Mouse (Mus musculus) cerebellum, adult 9-11 months (tissue): ENCODE results near the gene Col5a3.

Experiments
- DNase-seq: peaks from one replicate; pipeline ENCODE4 v3.0.0; 2022

The Col5a3 gene

DNA sequence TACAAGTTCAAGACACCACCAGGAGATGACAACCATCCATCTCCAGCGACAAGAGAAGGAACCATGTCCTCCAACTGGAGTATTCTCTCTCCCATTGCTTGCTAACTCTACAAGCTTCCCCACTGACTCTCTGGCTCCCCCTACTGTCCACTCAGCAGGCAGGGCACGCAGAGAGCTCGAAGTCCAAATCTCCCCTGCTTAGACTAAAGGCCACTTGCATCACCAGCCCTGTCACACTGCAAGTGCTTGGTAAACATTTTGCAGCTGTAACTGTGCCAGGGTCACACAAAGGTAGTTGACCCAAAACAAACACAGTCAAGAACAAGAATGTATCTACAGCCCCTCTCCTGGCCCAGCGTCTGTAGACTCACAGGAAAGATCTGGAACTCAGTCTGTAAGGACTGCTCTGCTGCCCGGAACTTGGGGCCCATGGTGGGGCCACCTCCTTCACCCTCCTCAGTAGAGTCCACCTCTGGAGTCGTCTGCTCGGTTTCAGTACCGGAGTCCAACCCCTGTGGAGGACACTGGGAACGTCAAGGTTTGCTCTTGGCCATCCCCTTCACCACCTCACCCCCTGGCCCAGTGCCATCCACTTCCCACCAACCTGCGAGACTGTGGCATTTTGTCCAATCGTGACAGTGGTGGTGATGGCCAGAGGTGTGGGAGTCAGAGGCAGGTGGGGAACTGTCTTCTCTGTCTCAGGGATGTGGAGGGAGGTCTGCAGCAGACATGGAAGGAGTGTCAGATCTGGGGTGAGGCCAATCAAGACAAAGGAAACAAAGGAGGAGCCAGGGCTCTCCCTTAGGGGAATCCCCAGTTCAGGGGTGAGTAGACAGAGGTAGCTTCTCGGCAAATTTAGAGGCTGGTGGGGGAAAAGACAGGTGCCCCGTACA is 10.4 kb downstream of the Col5a3 start:
- peak; percentile 18 for DNase-seq

DNA sequence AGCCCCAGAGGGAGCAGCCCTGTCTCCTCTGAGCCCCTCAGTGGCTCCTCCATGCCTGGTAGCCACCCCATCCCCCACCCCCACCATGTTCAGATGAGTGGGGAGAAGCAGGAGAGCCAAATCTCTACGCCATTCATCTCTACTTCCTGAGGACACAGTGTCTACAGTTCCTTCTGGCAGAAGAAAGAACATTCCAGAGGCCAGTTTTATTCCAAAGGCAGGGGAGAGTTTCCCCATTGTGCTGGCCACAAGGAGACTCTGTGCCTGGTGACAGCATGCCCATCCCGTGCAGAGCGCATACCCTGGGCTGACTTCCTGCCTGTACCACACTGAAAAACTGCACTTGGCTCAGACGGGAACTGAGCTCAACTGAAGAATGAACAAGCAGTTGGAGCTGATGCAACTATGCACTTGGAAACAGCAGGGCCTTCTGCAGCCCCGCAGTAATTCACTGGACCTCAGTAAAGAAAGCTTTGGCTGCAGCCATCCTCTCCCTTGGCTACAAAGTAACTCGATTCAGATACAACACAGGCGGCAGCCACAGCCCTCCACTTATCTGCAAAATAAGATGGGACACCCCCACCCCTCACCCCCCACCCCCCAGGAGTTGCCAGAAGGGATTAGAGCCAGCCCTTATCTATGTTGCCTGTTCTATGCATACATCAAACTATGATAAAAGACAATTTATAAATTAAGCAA is 20.6 kb downstream of the Col5a3 start:
- peak; percentile 61 for DNase-seq

DNA sequence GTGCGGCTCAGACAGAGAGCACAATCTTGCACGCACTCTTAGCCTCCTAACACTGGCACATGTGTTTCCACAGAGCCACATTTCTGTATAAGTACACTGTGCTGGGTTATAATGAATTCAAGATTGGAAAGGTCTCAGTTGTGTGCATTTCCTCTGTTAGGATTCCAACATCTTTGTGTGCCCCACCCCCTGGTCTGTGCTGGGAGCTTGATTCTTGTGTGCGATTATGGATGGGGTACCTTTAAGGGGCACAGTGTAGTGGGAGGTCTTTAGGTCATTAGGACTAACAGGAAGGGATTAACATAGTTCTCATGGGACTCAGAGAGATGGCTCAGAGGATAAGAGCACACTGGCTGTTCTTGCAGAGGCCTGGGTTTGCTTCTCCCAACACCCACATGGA is 24.5 kb downstream of the Col5a3 start:
- DNase-seq = no peak

DNA sequence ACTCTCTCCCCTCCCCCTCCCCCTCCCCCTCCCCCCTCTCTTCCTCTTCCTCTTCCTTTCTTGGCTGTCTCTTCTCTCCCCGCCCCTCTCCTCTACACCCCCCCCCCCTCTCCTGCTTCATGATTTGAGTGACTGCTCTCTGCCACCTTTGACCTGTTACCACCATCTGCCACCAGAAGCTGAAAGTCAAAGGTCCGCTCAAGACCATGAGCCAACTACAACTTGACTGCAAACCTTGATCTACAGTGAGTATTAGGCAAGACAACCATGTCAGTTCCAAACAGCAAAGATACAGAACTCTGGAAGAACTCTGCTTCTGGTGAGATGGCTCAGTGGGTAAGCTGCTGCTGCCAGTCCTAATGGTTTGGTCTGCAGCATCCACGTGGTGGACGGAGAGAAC is 25.2 kb downstream of the Col5a3 start:
- no peak for DNase-seq

DNA sequence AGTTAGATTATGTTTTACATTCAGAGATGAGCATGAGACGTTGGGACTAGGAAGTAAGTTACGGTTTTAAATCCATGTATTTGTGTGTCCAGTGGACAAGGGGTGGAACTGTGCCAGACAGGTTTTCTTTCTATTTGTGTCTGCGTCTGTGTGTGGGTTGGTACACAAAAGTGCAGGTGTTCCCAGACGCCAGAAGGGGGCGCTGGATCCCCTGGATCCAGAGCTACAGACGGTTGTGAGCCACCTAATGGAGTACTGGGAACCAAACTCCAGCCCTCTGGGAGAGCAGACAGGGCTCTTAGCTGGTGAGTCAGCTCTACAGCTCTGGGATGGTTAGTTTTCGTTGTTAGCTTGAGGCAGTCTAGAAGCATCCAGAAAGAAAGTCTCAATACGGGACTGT is 26.9 kb downstream of the Col5a3 start:
- DNase-seq = no peak

DNA sequence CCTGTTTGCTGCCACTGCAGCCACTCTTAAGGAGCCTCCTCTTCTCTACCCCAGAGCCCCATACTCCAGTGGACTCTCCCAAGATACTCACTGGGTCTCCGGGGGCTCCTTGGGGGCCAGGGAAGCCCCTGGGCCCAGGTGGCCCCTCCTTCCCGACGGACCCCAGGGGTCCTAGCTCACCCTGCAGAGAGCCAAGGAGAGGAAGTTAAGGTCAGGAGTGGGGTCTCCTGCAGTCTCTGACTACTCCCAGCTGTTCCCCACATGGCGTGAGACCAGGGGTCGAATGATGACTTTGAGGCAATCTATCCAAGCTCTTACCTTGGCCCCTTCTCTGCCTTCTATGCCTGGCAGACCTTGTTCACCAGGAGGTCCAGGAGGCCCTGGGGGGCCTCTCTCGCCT is 29.8 kb downstream of the Col5a3 start:
- DNase-seq = no peak

DNA sequence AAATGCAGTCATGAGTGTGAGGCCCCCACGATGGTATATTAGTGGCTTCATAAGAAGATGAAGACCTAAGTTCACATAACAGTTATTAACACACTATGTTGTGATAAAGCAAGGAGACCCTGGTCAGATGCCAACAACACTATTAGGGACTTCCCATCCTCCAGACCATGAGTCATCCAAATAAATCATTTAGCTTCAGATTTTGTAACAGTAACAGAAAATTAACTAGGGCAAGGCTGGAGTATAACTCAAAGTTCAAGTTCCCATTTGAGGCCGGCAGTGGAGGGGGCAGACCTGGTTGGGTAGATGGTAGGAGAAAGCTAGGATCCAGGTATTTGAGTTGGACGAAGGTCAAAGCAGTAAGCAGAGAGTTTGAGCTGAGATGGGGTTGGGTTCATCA is 33.6 kb downstream of the Col5a3 start:
- DNase-seq = no peak

DNA sequence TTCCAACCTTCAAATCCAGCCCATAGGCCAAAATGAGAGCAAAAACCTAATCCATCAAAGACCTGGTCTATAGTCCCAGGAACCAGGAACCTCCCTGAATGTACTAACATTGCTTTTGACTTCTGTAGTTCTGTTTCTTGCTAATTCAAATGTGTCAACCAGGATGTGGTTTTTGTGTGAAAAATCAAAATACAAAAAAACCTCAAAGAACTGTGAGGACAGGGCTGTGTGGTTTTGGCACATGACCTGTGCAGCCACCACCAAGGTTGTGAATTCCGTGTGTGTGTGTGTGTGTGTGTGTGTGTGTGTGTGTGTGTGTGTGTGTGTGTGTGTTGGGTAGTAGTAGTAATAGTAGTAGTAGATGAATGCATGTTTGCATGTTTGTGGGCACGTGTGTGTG is 49.6 kb downstream of the Col5a3 start:
- DNase-seq = no peak

DNA sequence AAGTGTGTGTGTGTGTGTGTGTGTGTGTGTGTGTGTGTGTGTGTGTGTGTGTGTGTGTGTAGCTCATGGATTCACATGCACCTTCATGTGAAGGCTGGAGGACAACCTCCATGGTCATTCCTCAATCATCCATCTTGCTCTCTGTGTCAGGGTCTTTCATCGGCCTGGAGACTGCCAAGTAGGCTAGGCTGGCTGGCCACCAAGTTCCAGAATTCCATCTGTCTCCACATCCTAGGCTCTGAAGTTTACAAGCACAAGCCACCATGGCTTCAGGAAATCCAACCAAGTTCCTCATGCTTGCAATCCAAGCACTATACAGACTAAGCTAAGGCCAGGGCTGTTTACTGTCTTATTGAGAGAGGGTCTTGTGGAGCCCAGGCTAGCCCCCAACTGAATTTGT is 51.8 kb downstream of the Col5a3 start:
- DNase-seq = no peak

DNA sequence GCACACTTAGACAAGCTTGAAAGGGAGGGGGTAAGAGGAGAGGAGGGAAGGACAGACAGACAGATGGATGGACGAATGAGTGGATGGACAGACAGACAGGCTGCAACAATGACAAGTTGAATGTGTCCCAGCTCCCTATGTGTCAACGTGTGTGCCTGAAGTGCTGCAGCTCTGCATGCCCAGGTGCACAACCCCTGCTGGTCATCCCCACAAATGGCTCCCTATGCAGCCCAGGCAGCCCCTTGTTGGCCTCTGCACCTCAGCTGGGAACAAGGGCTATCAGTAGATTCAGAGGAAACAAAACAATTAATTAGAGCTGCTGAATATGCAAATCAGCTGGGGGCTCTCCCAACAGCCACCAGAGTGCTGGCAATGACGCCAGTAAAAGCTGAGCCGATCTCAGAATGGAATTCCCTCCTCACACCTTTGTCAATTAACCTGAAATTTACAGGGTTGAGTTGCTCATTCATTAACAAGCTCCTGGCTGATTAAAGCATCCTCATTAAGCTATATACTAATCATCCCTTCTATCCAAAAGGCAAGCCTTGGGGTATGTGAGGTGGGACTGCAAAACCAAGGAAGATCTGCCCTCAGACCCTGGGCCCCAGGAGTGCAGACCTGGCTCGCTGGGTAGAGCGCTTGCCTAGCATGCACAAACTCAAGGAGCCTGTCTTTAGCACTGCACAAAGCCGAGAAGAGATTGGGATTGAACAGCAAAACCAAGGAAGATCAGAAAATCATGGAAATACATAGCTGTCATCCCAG is 52.5 kb downstream of the Col5a3 start:
- DNase-seq = no peak

DNA sequence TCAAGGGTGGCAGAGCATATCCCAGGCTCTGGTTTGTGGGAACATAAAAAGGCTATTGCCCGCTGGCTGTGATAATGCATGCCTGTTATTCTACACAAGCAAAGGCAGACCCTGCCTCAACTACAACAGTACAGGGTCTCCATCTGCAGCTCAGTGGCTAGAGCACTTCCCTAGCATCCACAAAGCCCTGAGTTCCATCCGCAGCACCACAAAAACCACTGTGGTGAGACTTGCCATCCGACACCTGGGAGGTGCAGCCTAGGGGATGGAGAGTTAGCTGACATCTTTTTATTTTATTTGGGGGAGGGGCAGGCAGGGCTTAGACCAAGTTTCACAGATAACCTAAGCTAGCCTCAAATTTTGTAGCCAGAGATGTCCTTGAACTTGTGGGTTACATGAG is 53.5 kb downstream of the Col5a3 start:
- DNase-seq = no peak

DNA sequence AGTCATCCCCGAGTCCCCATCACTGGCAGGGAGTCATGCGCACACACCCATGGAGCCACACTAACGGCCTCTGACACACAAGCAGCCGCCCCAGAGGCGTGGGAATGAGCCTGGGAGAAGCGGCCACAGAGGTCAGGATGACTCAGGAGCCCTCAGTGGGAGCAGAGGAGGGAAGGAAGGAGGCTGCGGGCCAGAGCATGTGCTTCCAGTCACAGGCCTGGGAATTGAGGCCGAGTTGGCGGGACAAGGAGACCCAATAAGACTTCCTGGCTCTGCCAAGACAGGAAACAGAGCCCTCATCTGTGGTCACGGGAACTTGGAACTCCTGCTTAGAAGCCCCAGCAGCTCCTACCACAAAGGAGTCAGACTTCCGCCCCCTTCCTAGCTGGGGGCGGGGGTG is 54.1 kb downstream of the Col5a3 start:
- no peak for DNase-seq

DNA sequence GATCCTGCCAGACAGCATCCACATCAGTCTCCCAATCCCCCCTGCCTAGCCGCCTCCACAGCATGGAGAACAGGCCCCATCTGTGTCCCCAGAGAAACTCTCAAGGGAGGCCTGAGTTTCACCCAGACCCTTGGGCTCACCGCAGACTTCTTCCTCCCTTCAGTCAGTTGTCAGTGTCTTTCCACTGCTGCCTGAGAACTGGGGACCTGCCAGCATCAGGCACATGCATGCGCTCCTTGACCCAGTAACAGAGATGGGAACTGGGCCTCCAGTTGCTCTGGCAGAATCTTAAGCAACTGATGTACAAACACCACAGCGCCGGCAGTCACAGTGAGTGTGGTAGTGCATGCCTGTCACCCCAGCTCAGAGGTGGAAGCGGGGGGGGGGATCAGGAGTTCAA is 56.0 kb downstream of the Col5a3 start:
- no peak for DNase-seq

DNA sequence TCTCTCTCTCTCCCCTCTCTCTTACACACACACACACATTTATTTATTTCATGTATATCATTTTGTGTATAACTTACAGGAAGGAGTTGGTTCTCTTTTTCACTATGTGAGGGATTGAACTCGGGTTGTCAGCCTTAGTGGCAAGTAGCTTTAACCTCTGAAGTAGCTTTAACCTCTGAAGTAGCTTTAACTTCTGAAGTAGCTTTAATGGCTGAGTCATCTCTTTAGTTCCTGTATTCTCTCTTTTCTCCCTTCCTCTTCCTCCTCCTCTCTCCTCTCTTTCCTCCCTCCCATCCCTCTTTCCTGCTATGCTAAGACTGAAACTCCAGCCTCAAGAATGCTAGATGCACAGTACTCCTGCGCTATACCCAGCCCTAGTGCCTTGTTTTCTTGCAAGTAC is 56.6 kb downstream of the Col5a3 start:
- no peak for DNase-seq

DNA sequence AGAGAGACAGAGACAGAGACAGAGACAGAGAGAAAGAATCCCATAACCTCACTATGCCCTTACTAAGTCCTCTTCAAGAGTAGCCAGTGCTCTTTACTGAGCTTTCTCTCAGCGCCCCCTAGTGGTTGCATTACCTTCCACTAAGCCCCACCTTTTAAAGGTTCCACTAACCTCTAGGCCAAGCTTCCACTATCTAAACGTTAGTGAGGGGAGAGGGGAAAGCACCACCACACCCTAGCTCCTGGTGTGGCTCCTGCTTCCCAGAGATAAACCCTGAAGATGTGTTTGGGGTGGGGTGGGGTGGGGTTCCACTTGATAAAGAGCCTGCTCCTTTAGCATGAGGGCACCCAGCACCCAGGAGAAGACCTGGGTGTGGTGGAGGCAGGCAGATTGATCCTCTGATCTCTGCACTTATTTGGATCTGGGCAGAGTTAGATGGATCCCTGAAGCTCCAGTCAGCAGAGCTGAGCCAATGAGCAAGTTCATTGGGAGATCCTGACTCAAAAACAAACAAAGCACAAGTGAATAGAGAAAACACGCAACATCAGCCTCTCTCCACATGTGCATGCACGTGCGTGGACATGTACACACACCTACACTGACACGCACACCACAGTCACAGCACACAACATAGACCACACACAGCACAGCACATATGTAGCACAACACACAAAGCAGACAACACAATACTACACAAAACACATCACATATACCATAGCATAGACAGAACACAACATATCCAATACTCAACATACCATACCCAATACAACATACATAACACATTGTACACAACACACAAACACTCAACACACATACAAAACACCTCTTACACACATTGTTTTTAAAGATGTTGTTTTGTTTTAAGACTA is 57.5 kb downstream of the Col5a3 start:
- peak; percentile 32 for DNase-seq

DNA sequence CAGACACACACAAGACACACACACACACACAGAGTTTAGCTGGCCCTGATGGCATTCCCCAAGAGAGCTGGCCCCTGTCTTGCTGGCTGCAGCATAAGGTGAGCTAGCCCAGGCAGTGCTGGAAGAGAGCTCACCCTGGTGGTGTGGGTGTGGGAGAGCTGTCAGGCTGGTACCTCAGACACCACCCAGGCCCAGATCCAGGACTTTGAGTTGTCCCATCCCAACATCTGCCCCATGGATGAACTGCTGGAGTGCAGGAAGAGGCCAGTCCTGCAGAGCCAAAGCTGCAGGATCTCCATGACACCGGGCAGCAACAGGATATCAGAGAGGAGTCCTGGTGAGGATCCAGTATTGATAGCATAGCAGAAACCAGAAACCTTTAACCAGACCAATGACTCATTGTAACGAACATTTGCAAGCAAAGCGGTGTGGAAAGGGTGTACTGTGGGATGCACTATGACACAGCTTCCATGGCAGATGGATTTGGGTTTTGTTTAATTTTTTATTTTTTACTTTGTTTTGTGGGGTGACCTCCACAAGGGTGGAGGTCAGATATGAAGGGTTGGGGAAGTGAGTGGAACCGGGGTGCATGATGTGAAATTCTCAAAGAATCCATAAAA is 58.7 kb downstream of the Col5a3 start:
- no peak for DNase-seq

DNA sequence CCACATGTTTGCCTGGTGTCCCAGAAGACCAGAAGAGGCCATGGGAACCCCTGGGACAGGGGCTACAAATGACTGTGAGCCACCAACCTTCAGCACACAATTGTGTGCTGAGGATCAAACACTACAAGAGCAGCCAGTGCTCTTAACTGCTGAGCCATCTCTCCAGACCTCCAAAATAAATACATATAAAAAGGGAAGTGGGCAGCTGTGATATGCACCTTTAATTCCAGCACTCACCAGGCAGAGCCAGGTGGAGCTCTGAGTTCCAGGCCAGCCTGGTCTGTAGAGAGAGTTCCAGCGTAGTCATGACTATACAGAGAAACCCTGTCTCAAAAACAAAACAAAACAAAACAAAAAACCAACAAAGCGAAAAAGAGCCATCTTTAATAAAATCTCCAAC is 60.5 kb downstream of the Col5a3 start:
- DNase-seq = no peak

DNA sequence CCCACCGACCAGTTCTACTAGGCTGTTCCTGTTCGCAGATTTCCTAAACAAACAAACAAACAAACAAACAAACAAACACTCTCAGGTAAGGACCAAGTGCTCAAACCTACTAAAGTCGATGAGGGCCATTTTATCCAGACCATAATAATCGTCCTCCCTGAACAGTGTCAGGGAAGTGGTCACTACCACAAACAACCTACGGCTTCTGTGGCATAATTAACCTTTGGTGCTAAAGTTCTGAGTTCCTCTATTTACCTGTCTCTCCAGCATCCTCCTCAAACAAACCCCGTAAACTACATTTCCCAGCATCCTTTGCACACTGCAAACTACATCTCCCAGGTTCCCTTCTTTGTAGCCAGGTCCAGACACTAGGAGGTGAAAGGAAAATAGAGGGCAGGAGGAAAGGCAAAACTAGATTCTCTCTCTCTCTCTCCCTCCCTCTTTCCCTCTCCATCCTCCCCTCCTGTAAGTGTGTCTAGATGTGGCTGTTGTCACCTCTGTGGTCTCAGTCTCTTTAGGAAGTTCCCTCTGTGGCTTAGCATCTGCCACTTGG is 63.3 kb downstream of the Col5a3 start:
- no peak for DNase-seq

DNA sequence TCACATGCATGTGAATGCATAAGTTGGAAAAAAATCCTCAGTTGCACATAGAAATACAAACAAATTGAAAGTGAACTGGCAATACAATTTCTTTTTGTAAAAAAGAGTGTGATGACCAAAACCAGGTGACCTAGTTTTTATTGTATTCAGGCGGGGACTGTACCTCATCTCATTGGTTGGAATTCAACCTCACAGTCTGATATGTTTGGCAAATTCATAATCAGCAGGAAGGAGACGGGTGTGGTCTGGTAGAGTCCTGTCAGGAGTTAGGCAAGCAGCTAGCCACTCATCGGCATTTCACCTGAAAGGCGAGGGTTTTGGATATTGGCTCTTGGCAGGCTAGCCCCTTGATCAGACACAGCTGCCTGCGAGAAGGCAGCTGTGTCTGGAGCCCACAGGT is 65.7 kb downstream of the Col5a3 start:
- DNase-seq = no peak

DNA sequence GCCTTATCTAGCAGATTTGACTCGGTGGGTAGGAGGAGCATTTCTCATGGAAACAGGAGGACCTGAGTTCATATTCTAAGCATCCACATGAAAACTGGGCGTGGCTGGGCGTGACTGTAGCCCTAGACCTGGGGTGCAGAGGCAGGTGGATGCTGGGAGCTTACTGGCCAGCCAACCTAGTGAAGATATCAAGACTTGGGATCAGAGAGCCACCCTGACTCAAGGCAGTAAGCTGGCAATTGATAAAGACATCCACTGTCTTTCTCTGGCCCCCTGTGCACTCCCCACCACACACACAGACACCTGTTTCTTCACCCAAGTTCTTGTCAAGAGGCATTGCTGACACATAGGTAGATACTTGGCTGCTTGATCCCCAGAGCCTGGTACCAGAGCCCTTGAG is 66.3 kb downstream of the Col5a3 start:
- no peak for DNase-seq

DNA sequence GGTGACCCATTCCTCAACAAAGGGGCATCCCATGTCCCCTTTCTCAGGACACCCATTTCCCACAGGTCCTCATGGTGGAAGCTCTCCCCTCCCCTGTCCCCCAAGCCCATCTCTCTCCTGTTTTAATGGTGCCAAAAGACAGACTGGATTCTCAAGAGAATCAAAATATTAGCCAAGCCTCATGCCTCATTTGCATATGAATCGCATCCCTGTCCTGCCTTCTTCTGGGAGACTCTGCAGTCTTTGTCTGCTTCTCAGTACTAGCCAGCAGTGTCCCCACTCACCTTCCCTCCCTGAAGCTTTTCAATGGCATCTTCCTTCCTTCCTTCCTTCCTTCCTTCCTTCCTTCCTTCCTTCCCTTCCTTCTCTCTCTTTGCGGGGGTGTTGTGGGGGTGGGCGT is 67.2 kb downstream of the Col5a3 start:
- DNase-seq = no peak
